20 mouse cellular contexts compared by ENCODE assay signal in the genomic region with DNA sequence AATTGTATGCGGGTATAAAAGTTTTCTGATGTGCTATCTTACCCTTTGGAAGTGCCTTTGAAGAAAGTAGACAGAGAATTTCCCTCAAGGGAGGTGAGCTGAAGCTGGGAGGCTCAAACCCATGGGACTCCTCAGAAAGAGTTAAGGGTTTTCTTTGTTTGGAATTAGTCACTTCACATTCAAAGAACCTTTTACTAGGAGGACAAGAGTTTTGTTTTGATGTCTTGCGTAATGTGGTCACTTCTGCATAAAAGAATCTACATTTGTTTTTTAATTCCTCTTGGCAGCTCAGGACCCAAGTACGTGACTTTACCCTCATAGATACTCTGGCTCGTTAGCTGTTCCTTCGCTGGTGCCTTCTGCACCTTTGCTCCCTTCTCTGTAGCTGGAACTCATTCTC.
DNase-seq lines count a peak whose midpoint lies in the region; ATAC-seq and TF ChIP-seq lines count a peak whose summit lies in the region.
"Had no signal": no experiment of that assay in that cellular context is flagged by ENCODE, and none has a peak within 500 bp of the region (broad histone marks: within the 10 kb centered on the region; RNA-seq: fewer than 3 reads in every experiment).

No protein-coding gene starts in this region.

- 65% methylated on average over 5 of the region's 5 CpGs for WGBS in lung, adult 2 months
- 55% methylated on average over 5 of the region's 5 CpGs for WGBS in lung, postnatal 0 days
- 90% methylated on average over 5 of the region's 5 CpGs for whole genome bisulfite sequencing in hindbrain, embryonic 16.5 days

- no peaks in the 10 kb centered on the region for H3K4me1 ChIP-seq in lung, adult 2 months (ENCODE audit: control insufficient read depth, insufficient read depth, low read length)
- no peaks in the 10 kb centered on the region for H3K4me1 ChIP-seq in lung, postnatal 0 days (ENCODE audit: insufficient read depth, low read depth, low read length)
- H3K4me1 ChIP-seq in hindbrain, embryonic 16.5 days (ENCODE audit: control insufficient read depth, insufficient read depth, low read depth, low read length) = no peaks in the 10 kb centered on the region
- H3K4me1 ChIP-seq: embryonic facial prominence, embryonic 12.5 days; embryonic facial prominence, embryonic 15.5 days; hindbrain, embryonic 12.5 days; hindbrain, embryonic 15.5 days had no signal

- no peak overlapping the region for H3K4me2 ChIP-seq in lung, postnatal 0 days (replicated peaks; ENCODE audit: low read depth, low read length)
- H3K4me2 ChIP-seq in hindbrain, embryonic 16.5 days (ENCODE audit: low read length) = no peak overlapping the region
- H3K4me2 ChIP-seq: embryonic facial prominence, embryonic 12.5 days; embryonic facial prominence, embryonic 15.5 days; heart, embryonic 11.5 days; hindbrain, embryonic 12.5 days; hindbrain, embryonic 15.5 days had no signal

- H3K4me3 ChIP-seq in lung, adult 2 months (replicated peaks; ENCODE audit: extremely low read depth, low read depth, low read length) = no peak overlapping the region
- no peak overlapping the region for H3K4me3 ChIP-seq in lung, postnatal 0 days (ENCODE audit: low read depth, low read length)
- no peak overlapping the region for H3K4me3 ChIP-seq in hindbrain, embryonic 16.5 days (ENCODE audit: low read length)
- H3K4me3 ChIP-seq: embryonic facial prominence, embryonic 12.5 days; embryonic facial prominence, embryonic 15.5 days; hindbrain, embryonic 12.5 days; hindbrain, embryonic 15.5 days had no signal

- H3K36me3 ChIP-seq in lung, postnatal 0 days (ENCODE audit: insufficient read depth, low read length) = no peaks in the 10 kb centered on the region
- no peaks in the 10 kb centered on the region for H3K36me3 ChIP-seq in hindbrain, embryonic 16.5 days (ENCODE audit: control insufficient read depth, insufficient read depth, low read length)
- H3K36me3 ChIP-seq: embryonic facial prominence, embryonic 12.5 days; embryonic facial prominence, embryonic 15.5 days; hindbrain, embryonic 12.5 days; hindbrain, embryonic 15.5 days had no signal

- H3K9ac ChIP-seq in lung, postnatal 0 days (replicated peaks; ENCODE audit: low read depth) = no peak overlapping the region
- no peak overlapping the region for H3K9ac ChIP-seq in hindbrain, embryonic 16.5 days (ENCODE audit: low read depth, low read length)
- H3K9ac ChIP-seq: embryonic facial prominence, embryonic 12.5 days; embryonic facial prominence, embryonic 15.5 days; hindbrain, embryonic 12.5 days; hindbrain, embryonic 15.5 days had no signal

- TF ChIP-seq EP300 in lung, postnatal 0 days (IDR thresholded peaks at IDR 0.05) = peak; percentile 78

- peak overlapping the region; percentile 45 for H3K27ac ChIP-seq in lung, postnatal 0 days (ENCODE audit: low read length)
- no peak overlapping the region for H3K27ac ChIP-seq in hindbrain, embryonic 16.5 days (ENCODE audit: low read depth, low read length)
- H3K27ac ChIP-seq: embryonic facial prominence, embryonic 12.5 days; embryonic facial prominence, embryonic 15.5 days; hindbrain, embryonic 12.5 days; hindbrain, embryonic 15.5 days had no signal

- TF ChIP-seq CTCF in lung, adult 2 months (IDR thresholded peaks at IDR 0.05; ENCODE audit: insufficient read depth, low read length) = no peak
- no peak for TF ChIP-seq CTCF in lung, postnatal 0 days (IDR thresholded peaks at IDR 0.05)

- DNase-seq in lung, adult 2 months = peak; percentile 6
- no peak for DNase-seq in lung, postnatal 4 days
- peak; percentile 22 for DNase-seq in Muller cell, postnatal 12 days (ENCODE audit: inconsistent ontology term)
- DNase-seq in lung, postnatal 0 days (ENCODE audit: low spot score) = peak; percentile 73
- peak; percentile 28 for DNase-seq in lung, postnatal 36 days
- DNase-seq: adrenal gland, adult 8-10 months; adrenal gland, postnatal 25 days; cerebellum, adult 11-12 months; cerebellum, adult 8-10 months; cerebellum, postnatal 10 days; gastrocnemius, postnatal 25 days had no signal

- H3K27me3 ChIP-seq in lung, postnatal 0 days (replicated peaks; ENCODE audit: insufficient read depth, low read length) = no peaks in the 10 kb centered on the region
- no peaks in the 10 kb centered on the region for H3K27me3 ChIP-seq in hindbrain, embryonic 16.5 days (replicated peaks; ENCODE audit: control insufficient read depth, insufficient read depth, low read length)
- H3K27me3 ChIP-seq: embryonic facial prominence, embryonic 12.5 days; embryonic facial prominence, embryonic 15.5 days; hindbrain, embryonic 12.5 days; hindbrain, embryonic 15.5 days had no signal

- TF ChIP-seq POLR2A in lung, adult 2 months (IDR thresholded peaks at IDR 0.05; ENCODE audit: borderline replicate concordance, extremely low read depth, low read depth, low read length) = no peak

- H3K9me3 ChIP-seq in lung, postnatal 0 days (ENCODE audit: low read length) = no peaks in the 10 kb centered on the region
- H3K9me3 ChIP-seq in hindbrain, embryonic 16.5 days (ENCODE audit: control insufficient read depth, low read length) = no peaks in the 10 kb centered on the region
- H3K9me3 ChIP-seq: embryonic facial prominence, embryonic 12.5 days; embryonic facial prominence, embryonic 15.5 days; hindbrain, embryonic 12.5 days; hindbrain, embryonic 15.5 days had no signal

- ATAC-seq in lung, postnatal 0 days = peak; percentile 75
- ATAC-seq in hindbrain, embryonic 16.5 days = no peak
- ATAC-seq: activated CD4-positive, CD25-positive, alpha-beta regulatory T cell, adult 4 months; CD4-positive, CD25-positive, alpha-beta regulatory T cell, adult 4 months; forebrain, embryonic 14.5 days had no signal

Comparison
In these comparisons a context has a peak if more than half of its experiments do, and no peak if none do; other contexts are left out.
1. DNase-seq: peak in lung, adult 2 months (single experiment), Muller cell, postnatal 12 days (single experiment), lung, postnatal 0 days (single experiment) and lung, postnatal 36 days (single experiment); none in lung, postnatal 4 days (0 of 2).